Mouse (Mus musculus) liver, postnatal 0 days (tissue): Measurements from ENCODE around the gene Sdccag8.

Experiments used
- CTCF ChIP-seq: sonication (generic); IDR thresholded peaks from 2 replicates; pipeline ENCODE4 v1.5.1; 2016; ENCODE audit warnings: antibody characterized with exemption, low read depth
- EP300 ChIP-seq: IDR thresholded peaks from 2 replicates; pipeline ENCODE4 v1.6.1; 2016; ENCODE audit warnings: antibody characterized with exemption, low read depth, mild to moderate bottlenecking

- peak; percentile 38 for TF ChIP-seq CTCF
- TF ChIP-seq EP300: no peak
These were observed 184.6 kb downstream of the Sdccag8 start for GRCm38 (mm10) chr1:176999011-176999410.
